Mouse (Mus musculus) embryonic fibroblast, embryonic 13.5 days (primary cell): ENCODE data around the gene Kcnj14.
A peak's percentile ranks its signal among the peaks of the same experiment; 100 is the strongest.

Source experiments
- CTCF ChIP-seq: IDR thresholded peaks from 2 replicates; pipeline ENCODE4 v1.5.1; 2011; ENCODE audit warnings: mild to moderate bottlenecking, control low read depth, low read length, moderate library complexity, borderline replicate concordance; ENCODE audit not compliant: insufficient read depth
- POLR2A ChIP-seq: IDR thresholded peaks from 2 replicates; pipeline ENCODE4 v1.6.1; 2011; ENCODE audit warnings: low read depth, mild to moderate bottlenecking, control low read depth, low read length, moderate library complexity

- TF ChIP-seq CTCF (peak; percentile 100), POLR2A (no peak)
These were observed 23.2 kb downstream of the Kcnj14 start for GRCm38 (mm10) chr7:45801348-45801747.
